Mouse (Mus musculus) liver, adult 2 months (tissue): ENCODE data around the gene Fgd1.

Experiments used
- CTCF ChIP-seq: fragments of 200-500 bp; IDR thresholded peaks from 2 replicates; pipeline ENCODE4 v1.5.1; 2011; ENCODE audit warnings: low read depth, low read length, control low read depth
- POLR2A ChIP-seq: fragments of 200-500 bp; IDR thresholded peaks from 2 replicates; pipeline ENCODE4 v1.6.1; 2011; ENCODE audit warnings: low read length, control low read depth; ENCODE audit not compliant: insufficient read depth; ENCODE audit errors: extremely low read depth

- no peak for TF ChIP-seq CTCF
- TF ChIP-seq POLR2A = no peak
These were observed 3.8 kb downstream of the Fgd1 start for GRCm38 (mm10) chrX:151049661-151050215.
